Mouse (Mus musculus): ENCODE measurements around the gene Nanog. TPM values are rescaled to one million over a fixed set of nuclear protein-coding genes. Genes with fewer than 3 reads are reported as not detected.

Nanog gene
- 0.09 and 0.25 TPM in 2 replicates for polyA plus RNA-seq (2015; fragmentation: Nextera tagmentation; extraction: Ambion mirVana)

- Histone ChIP-seq H3K9me3 (no peaks in the 10 kb centered on the region), H3K36me3 (no peaks in the 10 kb centered on the region), H3K4me1 (replicated peaks) (peaks cover 6% of the 10 kb centered on the region), H3K9ac (no peak within 1 kb of the TSS), H3K27me3 (0 out of 2 replicates have a peak, but pooled peaks cover 9% of the 10 kb centered on the region), H3K4me2 (no peak within 1 kb of the TSS), H3K4me3 (no peak within 1 kb of the TSS), H3K27ac (replicated peaks) (no peak within 1 kb of the TSS)
- no peak for ATAC-seq (ENCODE audit: low FRiP score, low read depth)
- WGBS = 29% methylated on average over 12 of the region's 12 CpGs
Observed at GRCm38 (mm10) chr6:122707036-122707800, at the start of gene Nanog. TSS of gene Nanog (plus strand) at chr6:122707489.

- Histone ChIP-seq H3K4me1 (replicated peaks) (no peaks in the 10 kb centered on the region), H3K9ac (no peak overlapping the region), H3K9me3 (no peaks in the 10 kb centered on the region), H3K27ac (replicated peaks) (no peak overlapping the region), H3K4me3 (no peak overlapping the region), H3K36me3 (no peaks in the 10 kb centered on the region), H3K4me2 (no peak overlapping the region), H3K27me3 (0 out of 2 replicates have a peak, but pooled peaks cover 6% of the 10 kb centered on the region)
- WGBS = 90% methylated on average over 5 of the region's 5 CpGs
- no peak for ATAC-seq (ENCODE audit: low FRiP score, low read depth)
Observed at GRCm38 (mm10) chr6:122657630-122658029, 49.7 kb upstream of the Nanog start.

GRCm38 (mm10) chr6:122659567-122659966 lies 47.7 kb upstream of the Nanog start:
- no peak overlapping the region for H3K27ac ChIP-seq (replicated peaks)
- H3K4me2 ChIP-seq = no peak overlapping the region
- no peaks in the 10 kb centered on the region for H3K9me3 ChIP-seq
- H3K4me1 ChIP-seq (replicated peaks) = no peaks in the 10 kb centered on the region
- no peaks in the 10 kb centered on the region for H3K36me3 ChIP-seq
- H3K9ac ChIP-seq = no peak overlapping the region
- 20% methylated on average over 7 of the region's 7 CpGs for WGBS
- no peak overlapping the region for H3K4me3 ChIP-seq
- ATAC-seq (ENCODE audit: low FRiP score, low read depth) = no peak
- 0 out of 2 replicates have a peak, but pooled peaks cover 6% of the 10 kb centered on the region for H3K27me3 ChIP-seq

GRCm38 (mm10) chr6:122660601-122661379 lies 46.5 kb upstream of the Nanog start:
- H3K27ac ChIP-seq (replicated peaks) = no peak overlapping the region
- H3K27me3 ChIP-seq = 0 out of 2 replicates have a peak, but pooled peaks cover 6% of the 10 kb centered on the region
- 49% methylated on average over 8 of the region's 8 CpGs for WGBS
- no peaks in the 10 kb centered on the region for H3K4me1 ChIP-seq (replicated peaks)
- H3K9me3 ChIP-seq = no peaks in the 10 kb centered on the region
- no peak overlapping the region for H3K4me2 ChIP-seq
- no peak overlapping the region for H3K4me3 ChIP-seq
- H3K9ac ChIP-seq = no peak overlapping the region
- no peaks in the 10 kb centered on the region for H3K36me3 ChIP-seq
- ATAC-seq (ENCODE audit: low FRiP score, low read depth) = peak; percentile 74; the same call in 1 of the 2 replicates

GRCm38 (mm10) chr6:122662551-122663264 lies 44.6 kb upstream of the Nanog start:
- ATAC-seq (ENCODE audit: low FRiP score, low read depth) = no peak
- 34% methylated on average over 22 of the region's 22 CpGs for WGBS

GRCm38 (mm10) chr6:122663596-122664206 lies 43.6 kb upstream of the Nanog start:
- Histone ChIP-seq H3K36me3 (no peaks in the 10 kb centered on the region), H3K4me1 (replicated peaks) (no peaks in the 10 kb centered on the region), H3K4me3 (no peak overlapping the region), H3K9me3 (no peaks in the 10 kb centered on the region), H3K27me3 (0 out of 2 replicates have a peak, but pooled peaks cover 6% of the 10 kb centered on the region), H3K27ac (replicated peaks) (no peak overlapping the region), H3K9ac (no peak overlapping the region), H3K4me2 (no peak overlapping the region)
- ATAC-seq (ENCODE audit: low FRiP score, low read depth) = no peak
- WGBS = 54% methylated on average over 14 of the region's 14 CpGs

More at GRCm38 (mm10) chr6:122662551-122663264, 44.6 kb upstream of the Nanog start:
- Histone ChIP-seq H3K27me3 (0 out of 2 replicates have a peak, but pooled peaks cover 6% of the 10 kb centered on the region), H3K9me3 (no peaks in the 10 kb centered on the region), H3K36me3 (no peaks in the 10 kb centered on the region), H3K4me1 (replicated peaks) (no peaks in the 10 kb centered on the region), H3K4me2 (no peak overlapping the region), H3K27ac (replicated peaks) (no peak overlapping the region), H3K4me3 (no peak overlapping the region), H3K9ac (no peak overlapping the region)

GRCm38 (mm10) chr6:122665866-122666265 lies 41.4 kb upstream of the Nanog start:
- 72% methylated on average over 7 of the region's 7 CpGs for WGBS
- no peak for ATAC-seq (ENCODE audit: low FRiP score, low read depth)

GRCm38 (mm10) chr6:122667715-122668114 lies 39.6 kb upstream of the Nanog start:
- no peak for ATAC-seq (ENCODE audit: low FRiP score, low read depth)
- Histone ChIP-seq H3K9ac (no peak overlapping the region), H3K4me1 (replicated peaks) (peaks cover 9% of the 10 kb centered on the region), H3K4me2 (no peak overlapping the region), H3K27ac (replicated peaks) (no peak overlapping the region), H3K27me3 (no peaks in the 10 kb centered on the region), H3K36me3 (no peaks in the 10 kb centered on the region), H3K4me3 (no peak overlapping the region), H3K9me3 (no peaks in the 10 kb centered on the region)
- 74% methylated on average over 5 of the region's 5 CpGs for WGBS

More at GRCm38 (mm10) chr6:122665866-122666265, 41.4 kb upstream of the Nanog start:
- H3K4me1 ChIP-seq (replicated peaks) = peaks cover 9% of the 10 kb centered on the region
- H3K4me3 ChIP-seq = no peak overlapping the region
- no peaks in the 10 kb centered on the region for H3K36me3 ChIP-seq
- H3K27me3 ChIP-seq = 0 out of 2 replicates have a peak, but pooled peaks cover 6% of the 10 kb centered on the region
- no peak overlapping the region for H3K27ac ChIP-seq (replicated peaks)
- H3K9me3 ChIP-seq = no peaks in the 10 kb centered on the region
- H3K9ac ChIP-seq = no peak overlapping the region
- no peak overlapping the region for H3K4me2 ChIP-seq

GRCm38 (mm10) chr6:122668823-122669222 lies 38.5 kb upstream of the Nanog start:
- H3K4me1 ChIP-seq (replicated peaks) = peaks cover 9% of the 10 kb centered on the region
- 83% methylated on average over 5 of the region's 5 CpGs for WGBS
- no peaks in the 10 kb centered on the region for H3K9me3 ChIP-seq
- H3K4me3 ChIP-seq = no peak overlapping the region
- peak; percentile 28; the same call in 1 of the 2 replicates for ATAC-seq (ENCODE audit: low FRiP score, low read depth)
- H3K27me3 ChIP-seq = no peaks in the 10 kb centered on the region
- no peak overlapping the region for H3K9ac ChIP-seq
- no peak overlapping the region for H3K27ac ChIP-seq (replicated peaks)
- no peak overlapping the region for H3K4me2 ChIP-seq
- H3K36me3 ChIP-seq = no peaks in the 10 kb centered on the region

- peak; percentile 92 for ATAC-seq (ENCODE audit: low FRiP score, low read depth)
- WGBS = 4% methylated on average over 19 of the region's 19 CpGs
- H3K4me3 ChIP-seq = peak overlapping the region; percentile 50
- no peaks in the 10 kb centered on the region for H3K27me3 ChIP-seq
- H3K4me2 ChIP-seq = peak overlapping the region; percentile 72
- H3K9me3 ChIP-seq = no peaks in the 10 kb centered on the region
- no peaks in the 10 kb centered on the region for H3K36me3 ChIP-seq
- peaks cover 9% of the 10 kb centered on the region for H3K4me1 ChIP-seq (replicated peaks)
- peak overlapping the region; percentile 70 for H3K27ac ChIP-seq (replicated peaks)
- H3K9ac ChIP-seq = peak overlapping the region; percentile 42
Observed at GRCm38 (mm10) chr6:122669406-122670200, 37.7 kb upstream of the Nanog start.

- Histone ChIP-seq H3K4me1 (replicated peaks) (peaks cover 9% of the 10 kb centered on the region), H3K9me3 (no peaks in the 10 kb centered on the region), H3K36me3 (no peaks in the 10 kb centered on the region), H3K27ac (replicated peaks) (peak overlapping the region; percentile 64), H3K4me2 (peak overlapping the region; percentile 72), H3K4me3 (peak overlapping the region; percentile 50), H3K9ac (peak overlapping the region; percentile 42; the same call in 1 of the 2 replicates), H3K27me3 (no peaks in the 10 kb centered on the region)
- 22% methylated on average over 10 of the region's 10 CpGs for WGBS
- peak; percentile 42; the same call in 1 of the 2 replicates for ATAC-seq (ENCODE audit: low FRiP score, low read depth)
Observed at GRCm38 (mm10) chr6:122670201-122670551, 37.1 kb upstream of the Nanog start.

Data from hindbrain, embryonic 15.5 days (tissue).